Mouse (Mus musculus) retina, adult 2 months (tissue): ENCODE measurements around the gene Fam234a.
"Not testable (repeated sequence)": the region's sequence is repeated elsewhere in the genome, so short reads cannot be mapped to it uniquely, and the experiment has no call there.

Experiments
- DNase-seq: peaks from one replicate; pipeline ENCODE4 v3.0.0-alpha.2; 2012; ENCODE audit warnings: low read depth, low spot score

Fam234a gene

DNA sequence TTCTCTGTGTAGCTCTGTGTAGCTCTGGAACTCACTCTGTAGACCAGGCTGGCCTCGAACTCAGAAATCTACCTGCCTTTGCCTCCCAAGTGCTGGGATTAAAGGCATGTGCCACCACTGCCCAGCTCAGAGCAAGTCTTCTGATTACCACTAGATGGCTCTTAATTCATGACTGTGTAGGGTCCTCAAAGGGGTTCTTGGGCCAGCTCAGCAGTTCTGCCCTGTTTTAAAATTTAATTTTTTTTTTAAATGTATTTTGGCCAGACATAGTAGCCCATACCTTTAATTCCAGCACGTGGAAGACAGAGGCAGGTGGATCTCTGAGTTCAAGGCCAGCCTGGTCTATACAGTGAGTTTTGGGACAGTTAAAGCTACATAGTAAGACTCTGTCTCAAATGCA lies 68.8 kb downstream of the Fam234a start:
- not testable (repeated sequence) for DNase-seq

- DNase-seq = no peak
Measured at GRCm38 (mm10) chr17:26168039-26168438, 76.0 kb downstream of the Fam234a start.

DNA sequence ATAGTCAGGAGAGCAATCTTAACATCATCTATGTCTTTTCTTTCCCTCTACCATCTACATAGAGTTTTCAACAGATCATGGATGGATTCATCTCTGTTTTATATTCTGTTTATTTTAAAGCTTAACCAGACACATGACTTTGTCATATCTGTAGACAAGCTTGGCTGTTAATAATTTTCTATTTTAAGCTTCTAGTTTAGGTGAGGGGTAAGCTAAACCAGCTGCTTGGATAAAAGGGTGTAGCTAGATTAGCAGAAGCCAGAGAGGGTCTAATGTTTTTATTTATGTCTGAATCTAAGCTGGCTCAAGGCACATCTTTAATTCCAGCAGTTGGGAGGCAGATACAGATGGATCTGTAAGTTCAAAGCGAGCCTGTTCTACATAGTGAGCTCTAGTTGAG lies 81.3 kb downstream of the Fam234a start:
- no peak for DNase-seq
